Mouse (Mus musculus) thymus, adult 2 months (tissue): ENCODE measurements around the gene Palld.

Experiments used
- CTCF ChIP-seq: fragments of 200-500 bp; IDR thresholded peaks from 2 replicates; pipeline ENCODE4 v1.5.1; 2012; ENCODE audit warnings: mild to moderate bottlenecking, control low read depth, low read length, moderate library complexity, borderline replicate concordance; ENCODE audit not compliant: control insufficient read depth, poor library complexity, insufficient read depth; ENCODE audit errors: extremely low read depth
- POLR2A ChIP-seq: fragments of 200-500 bp; IDR thresholded peaks from 2 replicates; pipeline ENCODE4 v1.6.1; 2012; ENCODE audit warnings: mild to moderate bottlenecking, low read length, control low read depth, moderate library complexity; ENCODE audit not compliant: control insufficient read depth, poor library complexity, insufficient read depth; ENCODE audit errors: extremely low read depth

GRCm38 (mm10) chr8:61803764-61804163 is 98.7 kb downstream of the Palld start:
- TF ChIP-seq CTCF (no peak), POLR2A (no peak)
